Mouse (Mus musculus) megakaryocyte, adult 5-6 weeks (primary cell): ENCODE measurements around the gene Mst1. TPM values are rescaled to one million over a fixed set of nuclear protein-coding genes. Genes with fewer than 3 reads are reported as not detected.

Experiments used
- ATAC-seq: 2 replicates; pipeline ENCODE4 v1.8.0; 2016; ENCODE audit warnings: mild to moderate bottlenecking, inconsistent platforms; ENCODE audit not compliant: poor library complexity, severe bottlenecking
- total RNA-seq, 2 experiments: library from RNA; stranded (forward) in 1 of 2; stranded (reverse) in 1 of 2; fragments of 153-499, 151-499 nt in 1 of 2; fragments of 221-1000, 200-1000 nt in 1 of 2; gene quantifications; 2 replicates each; pipeline versions ENCODE4 v1.2.3 to v1.2.4; 2015 to 2017

The Mst1 gene
- total RNA-seq (2015) (0.69 TPM in 1 of 2 replicates, not detected in the other), total RNA-seq (2017) (not detected in 2 replicates)

DNA sequence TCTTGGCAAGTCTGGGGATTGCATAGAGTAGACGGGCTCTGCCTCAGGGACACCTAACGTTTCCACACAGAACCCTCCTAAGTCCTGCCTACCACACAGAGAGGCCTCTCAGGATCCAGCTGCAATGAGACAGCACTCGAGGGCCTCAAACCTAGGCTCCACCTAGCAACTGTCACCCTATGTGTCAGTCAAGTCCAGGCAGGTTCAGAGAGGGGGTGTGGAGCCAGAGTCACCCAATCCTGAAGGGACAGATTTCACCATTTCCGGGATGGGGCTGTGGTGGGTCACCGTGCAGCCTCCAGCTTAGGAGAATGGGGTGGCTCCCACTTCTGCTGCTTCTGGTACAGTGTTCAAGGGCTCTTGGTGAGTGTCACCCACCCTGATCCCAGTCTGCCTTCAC lies at the start of gene Mst1:
Mst1 (plus strand) TSS at position 269 of the 400 bp plus-strand sequence.
- ATAC-seq: no peak

DNA sequence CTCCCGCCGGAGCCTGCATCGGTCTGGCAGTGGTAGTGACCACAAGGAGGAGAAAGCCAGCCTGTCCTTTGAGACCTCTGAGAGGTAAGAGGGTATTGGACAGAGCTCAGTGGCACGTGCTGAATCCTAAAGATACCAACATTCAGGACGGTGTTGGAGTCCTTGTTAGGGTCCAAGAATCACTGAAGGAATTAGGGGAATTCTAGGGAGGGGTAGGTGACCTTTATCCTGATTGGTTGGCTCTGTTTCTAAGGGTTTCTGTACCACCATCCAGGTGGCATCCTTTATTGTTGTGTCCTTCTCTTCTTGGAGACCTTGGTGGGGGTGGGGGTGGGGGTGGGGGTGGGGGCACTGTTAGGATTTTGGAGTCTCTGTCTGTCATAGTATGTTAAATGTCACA lies 48.1 kb upstream of the Mst1 start:
- no peak for ATAC-seq

DNA sequence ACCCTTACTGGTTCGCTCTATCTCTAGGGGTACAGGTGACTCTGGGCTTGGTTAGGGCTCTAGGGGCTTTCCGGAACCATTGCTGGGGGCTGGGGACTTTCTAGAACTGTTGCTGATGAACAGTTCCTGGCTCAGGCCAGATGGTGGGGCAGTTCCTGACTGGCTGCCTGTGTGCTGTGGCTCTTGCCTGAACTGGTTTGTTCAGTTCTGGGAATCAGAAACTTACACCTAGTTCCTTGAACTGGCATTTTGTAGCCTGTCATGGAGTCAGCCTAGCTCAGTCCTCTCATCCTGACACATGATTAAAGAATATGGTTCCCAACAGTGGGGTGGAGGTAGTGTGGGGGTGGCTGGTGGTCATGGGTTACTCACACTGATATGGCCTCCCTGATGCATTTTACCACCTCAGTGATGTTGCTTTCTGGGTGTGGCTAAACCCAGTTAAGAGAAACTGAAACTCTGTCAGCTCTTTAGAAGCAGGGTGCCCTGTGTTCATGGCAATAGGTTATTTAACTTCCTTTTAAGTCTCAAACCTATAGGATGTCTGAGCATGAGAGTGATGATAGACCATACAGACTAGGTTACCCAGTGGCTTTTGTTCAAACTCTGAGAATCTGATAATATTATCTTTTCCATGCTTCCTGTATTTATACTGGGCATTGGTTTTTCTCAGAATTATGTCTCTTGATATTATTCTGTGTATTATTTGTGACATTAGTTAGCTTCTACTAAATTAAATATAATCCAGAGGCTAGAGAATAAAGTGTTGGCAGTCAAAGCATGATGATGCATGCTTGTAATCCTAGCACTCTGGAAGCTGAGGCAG lies 44.7 kb upstream of the Mst1 start:
- no peak for ATAC-seq

DNA sequence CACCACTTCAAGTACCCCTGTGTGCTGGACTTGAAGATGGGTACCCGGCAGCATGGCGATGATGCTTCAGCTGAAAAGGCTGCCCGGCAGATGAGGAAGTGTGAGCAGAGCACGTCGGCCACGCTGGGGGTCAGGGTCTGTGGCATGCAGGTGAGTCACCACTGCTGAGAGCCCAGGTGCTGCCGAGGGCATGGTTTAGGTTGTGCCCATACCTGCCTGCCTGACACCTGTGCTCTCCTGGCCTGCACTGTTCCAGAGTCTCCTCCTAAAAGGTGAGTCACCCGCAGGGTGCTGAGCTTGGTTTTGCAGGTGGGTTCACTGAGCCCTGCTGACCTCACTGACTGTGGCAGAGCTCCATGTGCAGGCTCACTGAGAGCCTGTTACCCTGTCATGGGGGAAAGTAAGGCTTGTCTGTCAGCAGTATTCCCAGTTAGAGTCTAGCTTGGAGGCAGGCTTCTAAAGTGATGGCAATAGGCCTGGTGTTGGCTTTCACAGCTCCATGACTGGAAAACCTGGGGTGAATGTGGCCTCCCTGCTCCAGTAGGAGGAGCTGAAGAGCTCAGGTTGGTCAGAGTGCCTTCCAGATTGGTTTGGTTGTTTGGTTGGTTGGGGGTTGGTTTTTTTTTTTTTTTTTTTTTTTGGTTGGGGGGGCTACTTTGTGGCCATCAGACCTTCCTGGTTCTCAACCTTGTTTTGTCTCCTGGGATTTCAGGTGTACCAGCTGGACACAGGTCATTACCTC lies 35.3 kb upstream of the Mst1 start:
- no peak for ATAC-seq

DNA sequence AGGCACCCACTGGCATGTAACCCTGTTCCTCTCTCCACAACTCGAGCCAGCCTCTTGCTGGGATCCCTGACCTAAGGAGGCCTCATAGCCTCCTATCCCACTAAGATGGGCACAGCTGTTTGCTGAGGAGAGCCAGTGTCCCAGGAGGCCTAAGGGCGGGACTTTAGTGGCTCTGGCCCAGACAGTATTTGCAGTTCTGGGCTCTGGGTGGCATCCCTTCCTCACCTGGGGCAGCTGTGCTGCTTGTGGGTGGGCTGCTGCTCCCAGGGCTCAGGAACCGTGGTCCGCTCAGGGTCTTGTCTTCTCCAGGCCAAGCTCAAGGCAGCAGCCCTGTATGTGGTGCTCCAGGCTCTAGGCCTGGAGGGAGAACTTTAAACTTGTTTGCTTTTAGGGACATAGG lies 33.7 kb upstream of the Mst1 start:
- ATAC-seq: no peak

DNA sequence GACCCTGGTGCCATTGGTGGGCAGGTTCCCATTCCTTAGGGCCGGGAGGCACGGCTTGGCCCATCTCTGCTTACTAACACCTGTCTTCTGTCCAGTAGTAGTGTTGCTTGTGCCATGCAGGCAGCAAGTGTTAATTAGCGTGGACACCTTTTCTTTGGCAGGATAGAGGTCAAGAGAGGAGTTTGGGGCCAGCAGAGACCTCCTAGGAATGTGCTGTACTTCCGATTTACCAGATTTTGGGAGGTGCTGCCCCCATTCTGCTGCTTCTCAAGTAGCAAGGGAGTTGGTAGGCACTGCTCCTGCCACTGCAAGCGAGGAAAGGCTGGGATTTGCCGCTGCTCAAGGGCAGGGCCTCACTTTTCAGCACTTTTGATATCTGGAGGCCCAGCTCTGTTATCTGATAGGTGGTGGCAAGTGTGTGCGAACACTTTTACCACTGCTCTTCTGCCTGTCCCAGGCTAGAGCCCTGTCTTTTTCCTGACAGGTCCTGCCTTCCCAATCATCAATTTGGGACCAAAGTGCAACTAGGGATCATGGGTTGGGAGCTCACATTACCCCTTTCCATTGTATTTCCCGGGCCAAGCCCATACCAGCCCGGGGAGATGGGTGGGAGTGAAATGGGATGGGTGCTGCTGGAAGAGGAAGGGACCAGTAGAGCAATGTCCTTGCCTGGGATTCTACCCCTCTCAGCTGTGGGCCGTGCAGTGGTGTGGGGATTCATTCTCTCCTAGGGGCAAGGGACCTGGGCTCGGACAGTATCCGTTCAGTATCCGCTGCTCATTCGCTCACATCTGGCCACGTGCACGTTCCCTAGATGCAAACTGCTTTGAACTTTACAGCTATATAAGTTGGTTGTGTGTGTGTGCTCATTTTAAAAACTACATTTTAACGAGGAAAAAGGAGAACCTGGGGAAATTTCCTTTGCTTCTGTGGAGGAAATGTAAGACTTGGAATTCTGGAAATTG lies 32.4 kb upstream of the Mst1 start:
- ATAC-seq: no peak

DNA sequence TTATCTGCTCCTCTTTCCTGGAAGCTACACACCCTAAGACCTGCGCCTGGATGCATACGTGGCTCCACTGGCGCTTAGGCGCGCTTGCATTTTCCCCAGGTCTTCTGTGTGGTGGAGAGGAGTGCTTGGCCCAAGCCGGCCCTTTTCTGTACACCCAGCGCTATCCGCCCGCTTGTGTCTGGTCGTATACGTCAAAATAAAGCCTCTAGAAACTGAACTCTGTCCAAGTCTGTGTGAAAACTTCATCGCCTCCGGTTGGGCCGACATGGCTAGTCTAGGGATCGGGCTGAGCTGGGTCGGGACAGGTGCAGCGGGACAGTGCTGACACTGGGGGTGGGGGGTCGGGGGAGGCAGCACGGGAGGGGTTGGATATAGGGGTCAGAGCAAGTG lies 31.7 kb upstream of the Mst1 start:
- no peak for ATAC-seq

DNA sequence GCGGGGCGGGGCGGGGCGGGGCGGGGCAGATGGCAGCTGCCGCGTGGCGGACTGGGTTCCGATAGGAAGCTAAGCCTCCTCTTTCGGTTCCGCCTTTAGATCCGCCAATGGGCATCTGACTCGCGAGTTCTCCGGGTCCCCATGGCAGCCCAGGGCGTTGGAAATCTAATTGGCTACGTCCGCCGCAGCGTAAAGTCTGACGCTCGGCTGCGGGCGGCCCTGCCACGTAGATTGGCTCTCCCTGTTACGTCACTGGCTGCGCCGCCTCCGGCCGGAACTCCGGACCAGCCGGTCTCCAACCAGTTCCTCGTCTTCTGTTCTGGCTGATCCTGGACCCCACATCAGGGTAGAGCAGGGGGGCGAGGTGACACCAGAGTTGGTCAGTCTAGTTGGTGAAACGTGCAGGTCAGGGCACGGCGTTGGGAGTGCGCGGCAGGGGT lies 31.2 kb upstream of the Mst1 start, which contains the start of gene Gmppb:
Gmppb (plus strand) TSS at position 227 of the 440 bp plus-strand sequence.
- peak; percentile 87 for ATAC-seq

DNA sequence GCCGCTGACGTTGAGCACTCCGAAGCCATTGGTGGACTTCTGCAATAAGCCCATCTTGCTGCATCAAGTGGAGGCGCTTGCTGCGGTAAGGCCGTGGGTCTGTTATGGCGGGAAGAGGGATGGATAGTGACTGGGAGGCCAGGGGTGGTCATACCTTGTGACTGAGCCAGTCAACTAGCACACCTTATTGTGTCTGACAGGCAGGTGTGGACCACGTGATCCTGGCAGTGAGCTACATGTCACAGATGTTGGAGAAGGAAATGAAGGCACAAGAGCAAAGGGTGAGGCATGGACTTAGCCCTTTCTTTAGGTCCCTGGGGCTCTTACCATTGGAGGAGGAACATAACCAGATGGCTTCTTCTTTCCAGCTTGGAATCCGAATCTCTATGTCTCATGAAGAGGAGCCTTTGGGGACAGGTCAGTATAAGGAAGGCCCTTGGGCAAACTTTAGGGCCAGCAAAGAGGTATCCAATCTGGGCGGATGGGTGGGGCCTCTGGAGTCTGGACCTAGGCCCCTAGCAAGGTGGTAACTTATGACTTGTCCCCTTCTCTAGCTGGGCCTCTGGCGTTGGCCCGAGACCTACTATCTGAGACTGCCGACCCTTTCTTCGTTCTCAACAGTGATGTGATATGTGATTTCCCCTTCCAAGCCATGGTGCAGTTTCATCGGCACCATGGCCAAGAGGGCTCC lies 30.5 kb upstream of the Mst1 start:
- no peak for ATAC-seq

DNA sequence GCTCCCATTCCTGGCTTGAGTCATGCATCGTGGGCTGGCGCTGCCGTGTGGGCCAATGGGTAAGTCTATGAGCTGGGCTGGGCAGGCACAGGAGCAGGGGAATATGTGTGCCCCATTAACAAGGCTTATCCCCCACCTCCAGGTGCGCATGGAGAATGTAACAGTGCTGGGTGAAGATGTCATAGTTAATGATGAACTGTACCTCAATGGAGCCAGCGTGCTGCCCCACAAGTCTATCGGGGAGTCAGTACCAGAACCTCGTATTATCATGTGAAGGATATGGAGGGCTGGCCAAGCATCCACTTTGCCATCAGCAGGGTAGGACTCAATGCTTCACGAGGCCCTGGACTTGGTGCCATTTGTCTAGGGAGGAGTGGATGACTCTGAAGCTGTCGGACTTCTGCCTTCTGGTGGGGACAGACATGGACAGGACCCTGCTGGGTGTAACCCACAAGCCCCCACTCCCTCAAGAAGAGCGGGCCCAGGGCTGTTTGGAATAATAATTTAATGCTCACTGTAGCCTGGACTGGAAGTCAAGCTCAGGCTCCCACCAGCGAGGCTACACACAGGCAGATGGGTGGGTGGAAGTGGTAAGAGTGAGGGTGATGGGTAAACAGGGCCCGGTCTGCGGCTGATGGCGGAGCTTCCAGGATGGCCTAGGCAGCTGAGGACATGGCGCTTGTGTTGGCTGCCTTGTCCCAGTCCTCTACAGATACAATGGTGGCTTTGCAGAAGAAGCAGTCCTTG lies 28.9 kb upstream of the Mst1 start:
- no peak for ATAC-seq

DNA sequence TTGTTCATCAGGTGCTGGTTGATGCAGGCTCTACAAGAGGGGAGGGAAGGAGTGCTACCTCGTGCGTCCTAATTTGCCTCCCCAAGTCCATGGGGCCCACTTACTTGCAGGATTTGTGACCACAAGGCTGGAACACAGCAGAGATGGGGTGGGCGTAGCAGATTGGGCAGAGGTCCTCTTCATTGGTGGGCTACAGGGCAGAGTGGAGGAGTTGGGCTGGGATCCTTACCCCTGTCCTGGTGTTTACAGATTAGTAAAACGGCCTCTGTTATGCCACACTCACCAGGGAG lies 28.4 kb upstream of the Mst1 start:
- no peak for ATAC-seq

DNA sequence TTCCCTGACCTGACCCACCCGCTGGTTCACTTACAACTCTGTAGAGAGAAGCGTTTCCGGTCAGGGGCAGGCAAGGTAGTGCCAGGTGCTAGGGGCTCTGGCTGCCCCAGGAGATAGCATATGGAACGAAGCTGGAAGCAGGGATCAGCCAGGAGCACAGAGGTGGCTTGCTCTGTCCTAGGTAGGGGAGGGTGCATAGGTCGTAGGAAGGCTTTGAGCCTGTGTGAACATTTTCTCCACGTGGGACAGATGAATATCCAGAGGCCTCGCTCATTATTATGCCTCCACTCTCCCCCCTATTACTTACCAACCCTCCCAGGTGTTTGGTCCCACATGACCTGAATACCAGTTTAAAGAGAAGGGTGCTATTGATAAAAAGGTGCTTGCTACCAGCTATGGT lies 27.8 kb upstream of the Mst1 start:
- no peak for ATAC-seq

DNA sequence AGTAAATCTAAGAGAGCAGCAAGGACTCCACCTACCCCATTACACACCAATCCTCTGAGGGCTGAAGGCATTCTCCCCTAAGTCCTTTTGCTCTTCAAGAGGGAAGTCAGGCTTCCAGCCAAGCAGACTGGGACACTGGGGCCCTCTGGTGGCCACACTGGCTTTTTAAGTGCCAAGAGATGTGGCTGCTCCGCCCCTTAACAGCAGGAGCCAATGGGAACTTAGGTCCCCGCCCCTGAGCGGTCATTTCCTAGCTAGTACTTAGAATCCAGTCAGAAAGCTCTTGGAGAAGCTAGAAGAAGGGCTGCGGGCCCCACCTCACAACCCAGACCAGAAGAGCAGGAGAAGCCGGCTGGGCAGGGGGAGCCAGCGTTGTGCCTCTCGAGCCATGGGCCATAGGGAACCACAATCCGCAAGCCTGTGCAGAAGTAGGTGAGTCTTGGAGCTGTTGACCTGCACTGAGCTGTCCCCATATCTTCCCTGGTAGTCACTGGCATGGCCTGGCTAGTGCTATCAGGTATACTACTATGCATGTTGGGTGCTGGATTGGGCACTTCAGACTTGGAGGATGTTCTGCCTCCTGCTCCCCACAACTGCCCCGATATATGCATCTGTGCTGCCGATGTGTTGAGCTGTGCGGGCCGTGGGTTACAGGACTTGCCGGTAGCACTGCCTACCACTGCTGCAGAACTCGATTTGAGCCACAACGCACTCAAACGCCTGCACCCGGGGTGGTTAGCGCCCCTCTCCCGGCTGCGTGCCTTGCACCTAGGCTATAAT lies 27.2 kb upstream of the Mst1 start, which contains the start of gene Amigo3:
Amigo3 (plus strand) TSS at position 275 of the 780 bp plus-strand sequence.
- peak; percentile 75 for ATAC-seq

DNA sequence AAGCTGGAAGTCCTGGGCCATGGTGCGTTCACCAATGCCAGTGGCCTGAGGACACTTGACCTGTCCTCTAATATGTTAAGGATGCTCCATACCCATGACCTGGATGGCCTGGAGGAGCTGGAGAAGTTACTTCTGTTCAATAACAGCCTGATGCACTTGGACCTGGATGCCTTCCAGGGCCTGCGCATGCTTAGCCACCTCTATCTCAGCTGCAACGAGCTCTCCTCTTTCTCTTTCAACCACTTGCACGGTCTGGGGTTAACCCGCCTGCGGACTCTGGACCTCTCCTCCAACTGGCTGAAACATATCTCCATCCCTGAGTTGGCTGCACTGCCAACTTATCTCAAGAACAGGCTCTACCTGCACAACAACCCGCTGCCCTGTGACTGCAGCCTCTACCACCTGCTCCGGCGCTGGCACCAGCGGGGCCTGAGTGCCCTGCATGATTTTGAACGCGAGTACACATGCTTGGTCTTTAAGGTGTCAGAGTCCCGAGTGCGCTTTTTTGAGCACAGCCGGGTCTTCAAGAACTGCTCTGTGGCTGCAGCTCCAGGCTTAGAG lies 26.5 kb upstream of the Mst1 start:
- no peak for ATAC-seq

DNA sequence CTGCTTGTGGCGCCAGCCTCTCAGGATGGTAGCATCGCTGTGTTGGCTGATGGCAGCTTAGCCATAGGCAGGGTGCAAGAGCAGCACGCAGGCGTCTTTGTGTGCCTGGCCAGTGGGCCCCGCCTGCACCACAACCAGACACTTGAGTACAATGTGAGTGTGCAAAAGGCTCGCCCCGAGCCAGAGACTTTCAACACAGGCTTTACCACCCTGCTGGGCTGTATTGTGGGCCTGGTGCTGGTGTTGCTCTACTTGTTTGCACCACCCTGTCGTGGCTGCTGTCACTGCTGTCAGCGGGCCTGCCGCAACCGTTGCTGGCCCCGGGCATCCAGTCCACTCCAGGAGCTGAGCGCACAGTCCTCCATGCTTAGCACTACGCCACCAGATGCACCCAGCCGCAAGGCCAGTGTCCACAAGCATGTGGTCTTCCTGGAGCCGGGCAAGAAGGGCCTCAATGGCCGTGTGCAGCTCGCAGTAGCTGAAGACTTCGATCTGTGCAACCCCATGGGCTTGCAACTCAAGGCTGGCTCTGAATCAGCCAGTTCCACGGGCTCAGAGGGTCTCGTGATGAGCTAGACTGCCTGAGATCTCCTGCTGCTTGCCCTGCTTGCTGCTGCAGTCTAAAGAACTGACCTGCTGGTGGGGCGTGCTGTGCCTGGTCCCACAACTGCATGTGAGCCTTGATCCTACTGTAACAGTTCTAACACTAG lies 25.8 kb upstream of the Mst1 start:
- ATAC-seq: no peak

DNA sequence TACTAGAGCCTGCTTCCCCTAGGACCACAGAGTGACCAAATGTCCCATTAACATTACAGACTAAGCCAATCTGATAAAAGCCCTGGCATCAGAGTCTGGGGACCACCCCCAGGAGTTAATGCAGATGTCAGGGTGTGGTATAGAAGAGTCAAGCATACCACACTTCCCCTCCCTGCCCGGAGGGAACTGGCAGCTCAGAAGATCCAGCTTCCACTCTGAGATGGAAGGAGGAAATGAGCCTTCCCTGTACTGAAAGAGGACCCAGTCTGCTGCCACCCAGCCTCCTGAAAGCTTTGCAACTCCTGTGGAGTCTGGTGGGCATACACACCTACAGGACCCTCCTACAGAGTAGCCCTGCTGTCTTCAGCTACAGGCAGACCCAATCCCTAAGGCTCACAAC lies 25.2 kb upstream of the Mst1 start:
- peak; percentile 28 for ATAC-seq

DNA sequence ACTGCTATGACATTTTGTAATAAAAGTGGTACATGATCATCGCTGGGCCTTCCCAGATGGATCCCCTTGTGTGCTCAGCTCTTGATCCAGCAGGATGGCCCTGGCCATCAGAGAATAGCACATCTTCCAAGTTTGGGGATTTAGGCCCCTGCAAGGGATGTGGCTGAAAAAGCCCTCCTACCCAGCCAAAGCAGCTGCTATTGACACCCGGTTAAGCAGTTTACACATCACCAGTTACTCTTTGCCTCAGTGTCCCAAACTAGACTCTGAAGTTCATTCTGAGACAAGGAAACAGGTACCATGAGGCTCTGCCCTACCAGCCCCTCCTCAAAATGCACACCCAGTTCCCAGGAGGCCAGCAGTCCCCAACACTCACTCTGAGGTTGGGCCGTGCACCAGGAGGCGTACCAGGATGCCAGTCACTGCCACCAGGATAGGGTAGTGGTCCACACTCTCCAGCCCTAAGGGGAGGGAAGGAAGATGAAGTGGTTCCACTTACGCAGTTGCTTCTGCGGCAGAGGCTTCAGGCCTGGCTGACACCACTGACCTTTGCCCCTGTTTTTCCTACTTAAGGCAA lies 24.5 kb upstream of the Mst1 start:
- no peak for ATAC-seq
